Mouse (Mus musculus): ENCODE measurements at regions not wholly inside any gene's neighbourhood (a gene's known extent, or its start where the extent isn't known, plus 50 kb on each side); places are given as distances from the start of the nearest gene placed in this dataset.

DNA sequence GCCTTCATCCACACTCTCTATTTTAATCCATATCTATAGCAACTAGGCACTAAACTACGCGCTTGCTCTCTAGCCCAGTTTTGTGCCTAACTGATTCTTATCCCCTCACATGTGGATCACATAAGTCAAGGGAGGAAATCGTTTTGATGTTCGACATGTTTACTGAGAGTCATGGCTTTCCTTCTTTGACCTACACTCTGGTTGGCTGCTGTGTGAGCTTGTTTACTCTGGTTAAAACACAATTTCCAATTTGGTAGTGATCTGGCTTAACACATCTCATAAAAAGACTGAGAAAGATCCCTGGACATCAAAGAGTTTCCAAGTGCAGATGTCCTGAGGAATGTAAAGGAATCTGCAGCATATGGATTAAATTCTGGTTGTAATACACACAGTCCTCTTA is 376.6 kb downstream of the Tmem38b start:
- TF ChIP-seq CTCF (IDR thresholded peaks at IDR 0.05; ENCODE audit: control insufficient read depth, insufficient read depth, insufficient read length) (no peak), FOSL1 (IDR thresholded peaks at IDR 0.05; ENCODE audit: insufficient read depth, low read length, poor library complexity, severe bottlenecking) (no peak), MAX (IDR thresholded peaks at IDR 0.05) (no peak), USF1 (IDR thresholded peaks at IDR 0.05; ENCODE audit: low read depth) (no peak), CEBPB (IDR thresholded peaks at IDR 0.05; ENCODE audit: low read depth) (no peak), MYOD1 (IDR thresholded peaks at IDR 0.05; ENCODE audit: control insufficient read depth, insufficient read length, low read depth) (no peak), MYOG (IDR thresholded peaks at IDR 0.05; ENCODE audit: control insufficient read depth, extremely low read depth, insufficient read length) (no peak)
